Comparison of ENCODE assay signal across 8 mouse cellular contexts in genomic region chr16:4418776-4419545, GRCm38 (mm10). TPM values are rescaled to one million over a fixed set of nuclear protein-coding genes. Genes with fewer than 3 reads are reported as not detected.
DNase-seq lines count a peak whose midpoint lies in the region; ATAC-seq and TF ChIP-seq lines count a peak whose summit lies in the region.

No protein-coding gene starts in this region.

- peak overlapping the region; percentile 74 for H3K4me3 ChIP-seq in lung, adult 2 months (replicated peaks; ENCODE audit: extremely low read depth, low read depth, low read length)
- H3K4me3 ChIP-seq in heart, embryonic 15.5 days, result peak overlapping the region; percentile 84
- peak overlapping the region; percentile 77 for H3K4me3 ChIP-seq in limb, embryonic 13.5 days

- DNase-seq in lung, adult 2 months, result no peak
- DNase-seq in lung, postnatal 14 days, result no peak
- DNase-seq in embryo, embryonic 10 days (ENCODE audit: low spot score), result peak; percentile 32
- DNase-seq in naive thymus-derived CD4-positive, alpha-beta T cell, adult 2 months (ENCODE audit: low read depth), result peak; percentile 7
- no peak for DNase-seq in frontal cortex, postnatal 14 days (ENCODE audit: low spot score in 2 of 2)
- DNase-seq in frontal cortex, postnatal 10 days (ENCODE audit: low spot score in 2 of 2), result no peak

- H3K4me1 ChIP-seq in lung, adult 2 months (ENCODE audit: control insufficient read depth, insufficient read depth, low read length), result peaks cover 32% of the 10 kb centered on the region
- H3K4me1 ChIP-seq in heart, embryonic 15.5 days (replicated peaks), result peaks cover 35% of the 10 kb centered on the region
- H3K4me1 ChIP-seq in limb, embryonic 13.5 days, result peaks cover 54% of the 10 kb centered on the region

- TF ChIP-seq CTCF in lung, adult 2 months (IDR thresholded peaks at IDR 0.05; ENCODE audit: insufficient read depth, low read length), result no peak

- H3K9ac ChIP-seq in heart, embryonic 15.5 days, result peak overlapping the region; percentile 79
- H3K9ac ChIP-seq in limb, embryonic 13.5 days, result peak overlapping the region; percentile 79

- peak overlapping the region; percentile 97 for H3K4me2 ChIP-seq in heart, embryonic 15.5 days
- peak overlapping the region; percentile 97 for H3K4me2 ChIP-seq in limb, embryonic 13.5 days (replicated peaks)

- H3K27ac ChIP-seq in heart, embryonic 15.5 days, result no peak overlapping the region
- no peak overlapping the region for H3K27ac ChIP-seq in limb, embryonic 13.5 days

- no peak for TF ChIP-seq POLR2A in lung, adult 2 months (IDR thresholded peaks at IDR 0.05; ENCODE audit: borderline replicate concordance, extremely low read depth, low read depth, low read length)

- no peaks in the 10 kb centered on the region for H3K36me3 ChIP-seq in heart, embryonic 15.5 days
- no peaks in the 10 kb centered on the region for H3K36me3 ChIP-seq in limb, embryonic 13.5 days

- peaks cover 12% of the 10 kb centered on the region for H3K27me3 ChIP-seq in heart, embryonic 15.5 days
- H3K27me3 ChIP-seq in limb, embryonic 13.5 days, result peaks cover 25% of the 10 kb centered on the region

- no peaks in the 10 kb centered on the region for H3K9me3 ChIP-seq in heart, embryonic 15.5 days (replicated peaks)
- no peaks in the 10 kb centered on the region for H3K9me3 ChIP-seq in limb, embryonic 13.5 days

- WGBS in lung, adult 2 months, result 22% methylated on average over 32 of the region's 32 CpGs
- 9% methylated on average over 32 of the region's 32 CpGs for WGBS in heart, embryonic 15.5 days
- 16% methylated on average over 32 of the region's 32 CpGs for WGBS in limb, embryonic 13.5 days

- ATAC-seq in heart, embryonic 15.5 days (replicated peaks; ENCODE audit: insufficient number of reproducible peaks, insufficient read depth, low FRiP score, low read depth), result peak; percentile 3; the same call in 1 of the 2 replicates
- ATAC-seq in limb, embryonic 13.5 days (ENCODE audit: low FRiP score, low read depth), result 0 out of 2 replicates have a peak, but pooled peaks have one; percentile 4

RNA-seq across cellular contexts. Expression of gene Adcy9, which starts 1.3 kb away (rescaled TPM):
- polyA plus RNA-seq in lung, adult 2 months (2012; rRNA removed), result 19.8 and 20.8 TPM in 2 replicates
- polyA plus RNA-seq in heart, embryonic 15.5 days (2015; fragmentation: Nextera tagmentation; extraction: Ambion mirVana), result 1.1 and 1.5 TPM in 2 replicates
- polyA plus RNA-seq in limb, embryonic 13.5 days (2015; fragmentation: Nextera tagmentation; extraction: Ambion mirVana), result 1.3 and 1.5 TPM in 2 replicates

Comparison
In these comparisons a context has a peak if more than half of its experiments do, and no peak if none do; other contexts are left out.
1. DNase-seq: peak in embryo, embryonic 10 days (single experiment) and naive thymus-derived CD4-positive, alpha-beta T cell, adult 2 months (single experiment); none in lung, adult 2 months (single experiment), lung, postnatal 14 days (single experiment), frontal cortex, postnatal 14 days (0 of 2) and frontal cortex, postnatal 10 days (0 of 2).
2. Peak in every context shown above with its lines, with median percentiles within 50 percentile points of each other: H3K4me3 ChIP-seq.